Mouse (Mus musculus): ENCODE data around the gene Map3k21.

Map3k21 gene

GRCm38 (mm10) chr8:125975981-125976380 is 65.7 kb downstream of the Map3k21 start:
- DNase-seq (ENCODE audit: low spot score), result no peak

GRCm38 (mm10) chr8:125980826-125981225 is 70.6 kb downstream of the Map3k21 start:
- DNase-seq (ENCODE audit: low spot score), result no peak

GRCm38 (mm10) chr8:125983515-125983914 is 73.3 kb downstream of the Map3k21 start:
- no peak for DNase-seq (ENCODE audit: low spot score)

GRCm38 (mm10) chr8:125984140-125984539 is 73.9 kb downstream of the Map3k21 start:
- DNase-seq (ENCODE audit: low spot score), result no peak

GRCm38 (mm10) chr8:125985364-125985763 is 75.1 kb downstream of the Map3k21 start:
- no peak for DNase-seq (ENCODE audit: low spot score)

- no peak for DNase-seq (ENCODE audit: low spot score)
Observed at GRCm38 (mm10) chr8:125986999-125987589, 76.8 kb downstream of the Map3k21 start.

- no peak for DNase-seq (ENCODE audit: low spot score)
Observed at GRCm38 (mm10) chr8:125987996-125988395, 77.7 kb downstream of the Map3k21 start.

- DNase-seq (ENCODE audit: low spot score), result no peak
Observed at GRCm38 (mm10) chr8:125993636-125994035, 83.4 kb downstream of the Map3k21 start.

- peak; percentile 49 for DNase-seq (ENCODE audit: low spot score)
Observed at GRCm38 (mm10) chr8:125995101-125995986, 85.1 kb downstream of the Map3k21 start, which contains the start of gene Kcnk1. Gene Kcnk1 (plus strand): TSS chr8:125995170.

GRCm38 (mm10) chr8:125996031-125996839 is 86.0 kb downstream of the Map3k21 start:
- no peak for DNase-seq (ENCODE audit: low spot score)

- DNase-seq (ENCODE audit: low spot score), result no peak
Observed at GRCm38 (mm10) chr8:125996980-125997379, 86.7 kb downstream of the Map3k21 start.

Measured in ovary, adult 18-20 months (tissue).